Mouse (Mus musculus) brain, embryonic 18.5 days (tissue): Measurements from ENCODE around the gene Ipo7.
"Not testable (repeated sequence)": the region's sequence is repeated elsewhere in the genome, so short reads cannot be mapped to it uniquely, and the experiment has no call there.

ENCODE experiments used
- DNase-seq: peaks from one replicate; pipeline ENCODE4 v3.0.0-alpha.2; 2012; ENCODE audit warnings: low read depth, low spot score

Gene Ipo7

GRCm38 (mm10) chr7:110018117-110018630 lies at the start of gene Ipo7:
Gene Ipo7 (plus strand): TSS chr7:110018274.
- peak; percentile 81 for DNase-seq

GRCm38 (mm10) chr7:109968924-109969450 lies 49.1 kb upstream of the Ipo7 start:
- peak; percentile 37 for DNase-seq

- DNase-seq, result no peak
These were observed 48.5 kb upstream of the Ipo7 start for GRCm38 (mm10) chr7:109969542-109969941.

- DNase-seq, result no peak
These were observed 41.9 kb upstream of the Ipo7 start for GRCm38 (mm10) chr7:109975966-109976715.

- DNase-seq, result not testable (repeated sequence)
These were observed 40.9 kb upstream of the Ipo7 start for GRCm38 (mm10) chr7:109977131-109977530.

- not testable (repeated sequence) for DNase-seq
These were observed 33.5 kb upstream of the Ipo7 start for GRCm38 (mm10) chr7:109984608-109985007.

- no peak for DNase-seq
These were observed 32.4 kb upstream of the Ipo7 start for GRCm38 (mm10) chr7:109985661-109986132.

GRCm38 (mm10) chr7:109986133-109986669 lies 31.9 kb upstream of the Ipo7 start:
- DNase-seq, result peak; percentile 98

- not testable (repeated sequence) for DNase-seq
These were observed 31.3 kb upstream of the Ipo7 start, which contains the start of gene Tmem41b for GRCm38 (mm10) chr7:109986775-109987174. Gene Tmem41b (minus strand): TSS chr7:109986929.

- DNase-seq, result no peak
These were observed 26.8 kb upstream of the Ipo7 start for GRCm38 (mm10) chr7:109991286-109991685.

GRCm38 (mm10) chr7:109993157-109993959 lies 24.7 kb upstream of the Ipo7 start:
- DNase-seq, result no peak

- DNase-seq, result no peak
These were observed 19.7 kb upstream of the Ipo7 start for GRCm38 (mm10) chr7:109998388-109998787.

GRCm38 (mm10) chr7:110002092-110002491 lies 16.0 kb upstream of the Ipo7 start:
- no peak for DNase-seq

GRCm38 (mm10) chr7:110002968-110003367 lies 15.1 kb upstream of the Ipo7 start:
- DNase-seq, result no peak

- DNase-seq, result no peak
These were observed 12.1 kb upstream of the Ipo7 start for GRCm38 (mm10) chr7:110005976-110006375.

- no peak for DNase-seq
These were observed 11.4 kb upstream of the Ipo7 start for GRCm38 (mm10) chr7:110006471-110007195.

GRCm38 (mm10) chr7:110008513-110008912 lies 9.6 kb upstream of the Ipo7 start:
- no peak for DNase-seq

- DNase-seq, result no peak
These were observed 9.0 kb upstream of the Ipo7 start for GRCm38 (mm10) chr7:110009084-110009483.

- DNase-seq, result no peak
These were observed 6.7 kb upstream of the Ipo7 start for GRCm38 (mm10) chr7:110011417-110011816.

- no peak for DNase-seq
These were observed 3.8 kb upstream of the Ipo7 start for GRCm38 (mm10) chr7:110014272-110014671.
